Mouse (Mus musculus) erythroblast, embryonic 14.5 days (primary cell): ENCODE measurements around the gene Kif27.

Source experiments
- GATA1 ChIP-seq: IDR thresholded peaks from 2 replicates; pipeline ENCODE4 v1.6.1; 2012; ENCODE audit warnings: low read length, inconsistent platforms, mixed read lengths
- TAL1 ChIP-seq: IDR thresholded peaks from 3 replicates; pipeline ENCODE4 v1.6.1; 2012; ENCODE audit warnings: low read length, inconsistent platforms, mixed read lengths

- no peak for TF ChIP-seq TAL1
- TF ChIP-seq GATA1 = no peak
Observed at GRCm38 (mm10) chr13:58334116-58334515, 24.8 kb downstream of the Kif27 start.
